Mouse (Mus musculus) brain, adult 2 months (tissue): ENCODE measurements around the gene Trp73.

Source experiments
- DNase-seq: peaks from one replicate; pipeline ENCODE4 v3.0.0; 2011; ENCODE audit warnings: low read depth, low spot score

The Trp73 gene

DNA sequence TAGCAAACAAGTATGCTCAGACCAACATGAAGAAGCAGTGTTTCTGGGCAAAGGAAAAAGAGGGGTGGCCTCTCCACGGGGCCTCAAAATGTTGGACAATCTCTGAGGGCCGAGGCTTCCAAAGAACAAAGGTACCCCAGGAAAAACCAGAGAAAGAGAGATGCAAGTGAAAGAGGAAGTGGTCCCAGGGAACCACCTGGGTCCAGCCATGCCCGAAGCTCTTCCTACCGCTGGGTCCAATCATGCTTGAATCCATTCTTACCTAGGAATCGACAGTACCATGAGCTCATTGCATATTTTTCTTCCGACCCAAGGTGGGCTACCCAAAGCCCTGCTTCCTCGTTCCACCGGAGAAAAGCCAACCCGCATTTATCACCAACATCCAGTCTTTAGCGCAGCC lies 36.1 kb downstream of the Trp73 start:
- DNase-seq: no peak

DNA sequence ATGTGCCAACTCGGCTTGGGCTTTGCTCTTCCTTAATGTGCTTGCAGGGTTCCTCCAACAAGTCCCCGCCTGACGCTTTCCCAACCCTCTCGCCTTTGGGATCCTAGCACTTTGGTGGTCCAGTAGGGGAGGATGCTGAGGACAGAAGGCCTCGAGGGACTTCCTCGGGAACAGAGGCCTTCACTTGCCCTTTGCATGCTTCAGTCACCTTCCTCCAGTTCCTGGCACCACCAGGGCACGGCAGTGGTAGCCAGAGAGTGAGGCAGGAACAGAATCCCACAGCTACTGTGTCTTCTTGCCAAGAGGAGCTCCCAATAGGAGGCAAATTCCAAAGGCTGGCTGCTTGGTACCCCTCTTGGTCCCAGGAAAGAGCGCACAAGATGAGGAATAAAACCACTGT lies 36.6 kb downstream of the Trp73 start:
- DNase-seq: no peak

DNA sequence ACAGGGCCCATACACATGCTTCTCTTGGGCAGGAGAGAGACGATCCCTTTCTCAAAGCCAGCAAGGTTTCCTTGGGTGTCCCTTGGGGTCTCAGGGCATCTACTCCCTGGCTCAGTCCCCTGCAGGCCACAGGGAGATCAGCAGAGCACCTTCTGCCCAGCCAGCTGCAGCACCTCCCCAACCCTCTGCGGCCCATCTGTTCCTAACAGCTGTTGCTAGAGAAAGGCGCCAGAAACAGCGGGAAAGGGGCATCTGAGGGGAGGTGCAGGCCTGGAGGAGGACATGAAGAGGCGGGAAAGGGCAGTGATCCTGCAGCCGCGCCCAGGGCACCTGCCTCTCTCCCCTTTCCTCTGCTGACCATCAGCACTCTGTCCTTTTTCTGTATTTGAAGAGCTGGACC lies 40.6 kb downstream of the Trp73 start:
- no peak for DNase-seq

DNA sequence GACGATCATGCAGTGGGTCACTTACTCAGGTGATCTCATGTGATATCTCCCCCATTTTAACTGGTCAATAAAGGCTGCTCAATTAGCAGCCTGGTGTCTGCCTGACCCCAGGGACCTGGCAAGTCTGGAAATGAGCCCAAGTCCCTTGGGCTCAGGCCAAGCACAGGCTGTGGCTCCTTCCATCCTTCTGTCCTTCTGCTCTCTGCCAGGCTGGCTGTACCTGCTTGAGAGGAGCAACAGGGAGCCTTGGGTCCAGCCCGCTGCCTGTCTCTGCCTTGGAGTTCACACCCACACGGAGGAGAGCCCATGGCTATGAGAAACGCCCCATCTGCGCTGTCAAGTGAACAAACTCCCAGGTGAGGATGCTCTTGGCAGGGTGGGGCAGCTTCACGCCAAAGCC lies 43.9 kb downstream of the Trp73 start:
- no peak for DNase-seq

DNA sequence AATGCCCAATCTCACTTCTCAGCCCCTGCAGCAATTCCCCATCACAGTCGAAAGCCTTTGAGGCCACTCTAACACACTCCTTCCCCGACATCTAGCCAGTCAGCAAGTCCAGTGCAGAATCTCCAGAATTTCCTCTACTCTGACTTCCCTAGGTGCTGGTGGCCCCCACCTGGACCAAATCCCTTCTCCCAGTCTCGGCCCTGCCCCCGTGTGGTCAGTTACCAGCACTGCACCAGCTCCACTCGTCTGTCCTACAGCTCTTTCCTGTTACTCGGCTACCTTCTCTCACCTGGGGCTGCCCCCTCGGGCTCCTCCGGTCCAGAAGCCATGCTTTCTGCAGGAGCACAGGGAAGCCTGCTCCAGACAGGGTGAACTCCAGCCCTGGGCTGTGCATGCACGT lies 46.8 kb downstream of the Trp73 start:
- DNase-seq: peak; percentile 60

DNA sequence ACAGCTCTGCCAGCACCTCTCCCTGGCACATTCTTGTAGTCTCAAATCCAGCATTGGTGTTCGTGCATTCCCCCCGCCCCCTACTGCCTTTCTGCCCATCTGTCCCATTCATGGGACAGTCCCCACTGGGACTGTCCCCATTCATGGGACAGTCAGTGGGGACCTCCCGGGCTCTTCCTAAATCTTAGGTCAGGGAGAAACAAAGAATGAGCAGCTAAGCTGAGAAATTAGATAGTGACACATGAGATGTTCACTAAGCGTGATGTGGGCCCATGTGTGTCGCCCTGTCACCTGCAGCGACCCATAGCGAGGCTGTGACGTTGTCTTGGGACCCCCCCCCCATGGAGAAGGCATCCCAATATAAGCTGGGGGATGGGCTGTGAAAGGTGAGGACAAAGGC lies 48.7 kb downstream of the Trp73 start:
- no peak for DNase-seq

DNA sequence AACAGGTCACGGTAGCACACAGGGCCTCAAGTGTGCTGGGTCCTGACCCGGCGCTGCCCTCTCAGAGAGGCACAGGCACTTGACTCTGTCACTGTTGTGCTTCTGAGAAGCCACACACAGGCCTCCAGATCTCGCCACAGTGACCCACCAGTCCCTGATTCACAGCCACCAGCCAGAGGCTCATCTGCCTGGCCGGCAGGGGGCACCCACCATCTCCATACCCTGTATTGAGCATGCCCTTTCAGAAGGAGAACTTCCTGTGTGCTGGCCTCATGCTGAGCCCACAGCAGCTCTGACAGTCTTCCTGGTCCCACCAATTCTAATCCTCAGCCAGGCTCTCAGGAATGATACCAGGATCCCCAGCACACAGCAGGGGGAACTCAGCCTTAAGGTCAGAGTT lies 50.8 kb downstream of the Trp73 start:
- DNase-seq: no peak

DNA sequence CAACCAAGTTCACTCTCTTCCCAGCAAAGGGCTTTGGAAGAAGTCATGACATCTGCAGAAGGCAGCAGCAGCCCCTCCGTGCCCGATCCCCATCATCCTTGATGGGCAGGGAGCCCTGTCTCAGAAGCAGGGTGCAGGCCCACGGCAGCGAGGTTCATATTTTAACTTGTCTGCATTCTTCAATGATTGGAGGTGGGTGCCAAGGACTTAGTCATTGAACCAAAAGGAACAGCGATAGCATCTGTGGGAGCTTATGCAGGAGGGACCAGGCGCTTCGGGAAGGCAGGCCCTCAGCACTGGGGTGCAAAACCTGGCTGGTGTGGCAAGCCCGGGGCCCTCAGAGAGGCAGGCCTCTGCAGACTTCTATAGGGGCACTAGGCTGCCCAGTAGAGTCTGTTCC lies 53.6 kb downstream of the Trp73 start:
- peak; percentile 61 for DNase-seq

DNA sequence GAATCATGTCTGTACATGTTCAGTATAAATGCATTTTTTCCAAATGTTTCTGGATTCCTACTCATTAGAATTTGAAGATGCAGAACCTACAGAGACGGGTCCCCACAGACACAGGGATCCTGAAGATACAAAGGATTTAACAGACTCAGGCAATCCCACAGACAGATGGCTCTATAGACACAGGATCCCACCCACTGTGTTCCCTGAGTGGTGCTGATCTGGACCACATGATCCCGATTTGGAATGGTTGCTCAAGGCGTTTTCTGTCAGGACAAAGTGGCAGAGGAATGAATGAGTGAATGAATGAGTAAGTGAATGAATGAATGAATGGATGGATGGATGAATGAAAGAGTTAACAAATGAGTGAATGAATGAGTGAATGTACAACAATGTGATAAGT lies 54.2 kb downstream of the Trp73 start:
- DNase-seq: peak; percentile 76

DNA sequence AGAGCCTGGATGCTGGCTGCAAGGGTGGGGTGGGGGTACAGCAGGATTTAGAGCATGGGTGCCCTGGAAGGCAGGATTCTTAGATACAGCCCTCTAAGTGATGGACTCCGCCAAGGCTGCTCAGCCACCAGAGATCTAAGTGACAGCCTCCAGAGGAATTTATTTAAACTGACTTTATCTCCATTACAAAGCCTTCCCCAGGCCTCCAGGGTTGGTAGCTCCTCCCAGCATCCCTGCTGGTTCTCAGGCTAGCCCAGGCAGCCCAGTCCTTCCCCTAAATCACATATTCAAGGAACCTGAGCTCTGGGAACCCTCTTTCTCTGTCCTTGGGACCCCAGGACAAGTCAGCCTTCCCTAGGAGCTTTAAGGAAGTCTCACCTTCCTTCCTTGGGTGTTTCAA lies 58.0 kb downstream of the Trp73 start:
- no peak for DNase-seq

DNA sequence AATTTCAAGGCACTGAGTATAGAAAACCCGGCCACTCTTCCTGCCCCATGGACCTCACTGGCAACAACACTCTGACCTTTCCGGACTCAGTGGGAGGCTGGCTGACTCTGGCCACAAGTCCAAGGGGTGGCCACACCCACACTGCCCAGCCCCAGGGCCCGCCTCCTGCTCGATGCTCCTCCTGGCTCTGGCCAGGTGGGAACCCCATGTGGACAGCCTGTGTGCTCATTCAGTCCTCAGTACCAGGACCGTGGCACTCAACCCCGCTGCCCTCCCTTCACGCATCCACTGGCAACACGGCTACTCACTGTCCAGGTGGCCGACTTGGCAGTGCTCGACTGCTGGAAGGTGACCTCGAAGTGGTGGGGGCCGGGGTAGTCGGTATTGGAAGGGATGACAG lies 59.0 kb downstream of the Trp73 start:
- peak; percentile 68 for DNase-seq

DNA sequence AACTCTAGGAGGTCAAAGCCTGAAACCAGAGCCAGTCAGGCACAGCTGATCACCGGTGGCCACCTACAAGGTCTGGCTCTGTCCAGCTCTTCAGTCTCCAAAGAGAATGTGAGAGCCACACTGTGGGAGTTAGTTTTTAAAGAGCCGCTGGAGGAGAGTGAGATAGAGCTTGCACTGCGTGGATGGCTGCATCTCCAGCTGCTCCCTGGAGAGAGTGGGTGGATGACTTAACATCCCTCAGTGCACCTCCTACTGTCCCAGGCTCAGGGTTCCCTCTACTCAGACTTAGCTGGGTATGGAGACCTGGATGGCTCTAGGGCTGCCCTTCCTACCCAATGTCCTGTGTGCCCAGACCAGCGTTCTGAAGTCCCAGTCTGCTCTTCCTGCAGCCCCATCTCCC lies 59.8 kb downstream of the Trp73 start:
- DNase-seq: peak; percentile 74

DNA sequence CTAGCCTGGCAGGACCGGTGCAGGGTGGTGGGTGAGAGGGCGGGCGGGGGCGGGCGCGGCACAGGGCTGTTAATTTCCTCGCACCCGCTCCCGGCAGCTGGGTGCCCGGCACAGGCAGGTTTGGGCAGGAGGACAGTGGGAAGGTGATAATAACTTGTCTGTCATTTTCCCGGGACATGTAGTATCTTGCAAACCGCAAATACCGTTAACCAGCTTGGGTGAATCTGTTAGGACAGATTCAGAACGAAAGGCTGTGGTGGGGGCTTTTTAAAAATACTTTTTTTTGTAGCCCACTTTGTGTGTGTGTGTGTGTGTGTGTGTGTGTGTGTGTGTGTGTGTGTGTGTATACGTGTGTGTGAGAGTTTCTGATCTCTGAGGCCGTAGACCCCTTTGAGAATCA lies 68.1 kb downstream of the Trp73 start:
- peak; percentile 25 for DNase-seq

DNA sequence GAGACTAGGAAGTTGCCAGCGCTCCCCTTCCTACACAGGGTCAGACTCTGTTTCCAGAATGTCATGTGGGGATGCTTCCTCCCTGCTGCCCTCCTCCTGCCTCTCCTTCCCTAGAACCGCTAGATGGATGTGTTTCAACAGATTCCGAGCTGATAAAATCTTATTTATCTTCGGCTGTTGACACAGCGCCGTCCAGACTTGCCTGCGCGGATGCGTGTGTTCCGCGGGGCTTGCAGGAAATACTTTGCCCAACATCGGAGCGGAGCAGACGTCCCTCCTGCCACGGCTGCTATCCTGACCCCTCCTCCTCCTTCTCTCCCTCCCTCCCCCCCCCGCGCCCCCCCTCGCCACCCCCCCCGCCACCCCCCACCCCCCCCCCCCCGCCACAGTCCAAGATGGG lies 68.5 kb downstream of the Trp73 start:
- DNase-seq: no peak

DNA sequence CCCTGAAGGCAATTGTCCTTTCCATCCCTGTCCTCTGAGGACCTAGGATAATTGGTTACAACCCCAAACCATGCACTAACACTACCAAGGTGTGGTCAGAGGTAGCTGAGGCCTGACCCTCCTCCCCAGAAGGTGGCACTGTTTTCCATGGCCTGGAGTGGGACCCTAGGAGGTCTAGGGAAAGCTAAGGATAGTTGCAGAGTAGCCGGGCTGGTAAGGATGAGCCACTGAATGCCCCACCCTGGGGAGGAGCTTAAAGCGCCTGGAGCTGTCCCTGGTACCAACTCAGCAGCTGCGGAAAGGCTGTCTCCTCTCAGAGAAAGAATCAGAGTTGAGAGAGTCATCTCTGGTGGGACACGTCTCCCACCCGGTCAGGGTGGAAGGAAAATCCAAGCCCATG lies 69.1 kb downstream of the Trp73 start:
- peak; percentile 46 for DNase-seq

DNA sequence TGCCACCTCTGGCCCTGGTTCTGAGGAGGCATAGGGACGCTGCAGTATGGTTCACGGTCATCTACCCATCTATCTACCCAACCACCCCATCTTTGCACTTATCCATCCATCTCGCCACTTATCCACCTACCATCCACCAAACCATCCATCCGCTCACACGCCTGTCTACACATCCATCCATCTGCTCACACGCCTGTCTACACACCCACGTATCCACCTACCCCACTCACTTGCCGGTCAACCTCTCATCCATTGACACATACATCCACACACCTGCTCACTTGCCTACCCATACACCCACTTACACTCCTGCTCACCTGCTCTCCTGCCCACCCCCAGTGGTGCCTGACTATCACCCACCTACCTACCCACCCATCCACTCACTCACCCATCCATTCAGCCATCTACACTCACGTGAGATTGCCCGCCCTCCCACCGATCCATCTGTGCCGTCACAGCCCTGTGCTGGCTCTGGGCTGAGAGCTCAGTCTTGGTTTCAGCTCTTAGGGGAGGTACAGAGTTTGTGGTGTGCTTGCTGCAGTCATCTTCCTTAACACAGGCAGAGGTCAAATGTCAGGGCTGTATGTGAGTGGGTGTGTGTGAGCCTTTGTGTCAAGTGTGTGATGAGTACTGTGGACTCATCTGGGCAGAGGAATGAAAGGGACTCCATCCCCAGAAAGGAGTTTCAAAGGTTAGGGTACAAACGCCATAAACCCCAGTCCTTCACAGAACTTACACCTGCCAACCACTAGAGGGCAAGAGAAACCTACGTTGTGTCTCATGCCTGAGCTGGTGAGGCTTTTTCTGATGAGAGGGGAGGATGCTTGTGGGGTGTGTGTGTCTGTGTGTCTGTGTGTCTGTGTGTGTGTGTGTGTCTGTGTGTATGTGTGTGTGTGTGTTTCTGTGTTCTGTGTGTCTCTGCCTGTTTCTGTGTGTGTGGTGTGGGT lies 74.9 kb downstream of the Trp73 start:
- peak; percentile 80 for DNase-seq

DNA sequence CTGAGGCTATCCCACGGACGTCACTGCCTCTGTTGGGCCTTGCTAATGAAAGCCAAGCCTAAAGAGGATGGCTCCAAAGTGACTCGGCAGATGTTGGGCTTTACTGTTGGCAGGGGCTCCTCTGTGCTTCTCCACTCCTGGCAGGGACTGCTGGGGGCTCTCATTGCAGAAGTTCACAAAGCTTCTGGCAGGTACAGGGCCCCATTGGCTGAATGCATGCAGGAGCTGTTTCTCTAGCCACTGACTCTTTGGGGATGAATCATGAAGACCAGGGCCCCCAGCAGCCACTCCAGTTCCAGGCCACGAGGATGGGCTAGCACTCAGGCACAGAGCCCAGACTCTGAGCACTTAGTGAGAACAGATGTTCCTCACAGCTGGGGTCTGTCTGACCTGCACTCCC lies 82.3 kb downstream of the Trp73 start:
- DNase-seq: no peak

DNA sequence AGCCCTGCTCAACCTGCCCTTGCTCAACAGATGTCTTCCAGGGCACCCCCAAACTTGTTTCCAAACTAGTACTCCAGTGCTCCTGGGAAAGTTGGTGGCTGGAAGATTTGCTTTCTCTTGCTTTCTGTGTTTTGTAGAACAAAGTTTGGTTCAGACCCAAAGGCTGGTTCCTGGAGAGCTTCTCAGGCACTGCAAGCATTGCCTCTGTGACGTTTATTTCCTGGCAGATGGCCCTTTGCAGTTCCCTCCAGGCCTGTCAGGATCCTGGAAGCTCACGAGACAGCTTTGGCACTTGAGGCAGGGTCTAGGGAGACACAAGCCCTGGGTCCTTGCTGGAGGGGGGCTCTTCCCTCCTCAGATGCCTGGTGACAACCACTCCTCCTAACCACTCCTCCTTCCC lies 83.3 kb downstream of the Trp73 start:
- DNase-seq: peak; percentile 16

DNA sequence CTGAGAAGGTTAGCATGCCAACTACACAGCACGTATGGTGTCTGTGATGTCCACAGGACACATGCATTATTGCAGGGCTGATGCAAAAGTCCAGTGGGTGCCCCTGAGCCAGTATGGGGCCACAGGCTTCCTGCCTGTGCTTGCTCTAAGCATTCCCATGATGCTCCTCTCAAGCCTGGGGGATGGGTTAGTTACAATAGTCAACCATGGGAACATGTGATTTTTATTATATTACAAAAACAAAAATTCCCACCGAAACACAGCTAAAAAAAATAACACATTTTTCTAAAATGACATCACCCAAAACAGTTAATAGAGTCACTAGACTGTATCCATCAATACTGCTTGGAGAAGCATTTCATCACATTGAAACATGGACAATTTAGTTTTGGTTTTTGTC lies 84.0 kb downstream of the Trp73 start:
- DNase-seq: no peak

DNA sequence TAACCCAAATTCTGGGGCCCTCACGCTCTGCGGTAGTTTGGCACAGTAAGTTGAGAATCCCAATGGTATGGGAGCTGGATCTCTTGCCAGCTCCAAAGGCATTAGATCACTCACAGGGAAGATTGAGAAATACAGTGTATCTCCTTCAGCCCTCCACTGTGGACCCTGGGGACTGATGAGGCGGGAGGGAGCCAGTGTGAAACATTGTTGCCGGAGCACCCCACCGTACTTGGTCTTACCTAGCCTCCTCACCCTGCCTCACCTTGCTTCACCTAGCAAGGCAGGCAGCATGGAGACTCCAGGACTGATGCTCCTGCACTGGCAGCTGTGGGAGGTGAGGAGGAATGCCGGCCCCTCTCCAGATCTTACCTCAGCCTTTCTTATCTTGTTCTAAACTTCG lies 84.5 kb downstream of the Trp73 start:
- no peak for DNase-seq

DNA sequence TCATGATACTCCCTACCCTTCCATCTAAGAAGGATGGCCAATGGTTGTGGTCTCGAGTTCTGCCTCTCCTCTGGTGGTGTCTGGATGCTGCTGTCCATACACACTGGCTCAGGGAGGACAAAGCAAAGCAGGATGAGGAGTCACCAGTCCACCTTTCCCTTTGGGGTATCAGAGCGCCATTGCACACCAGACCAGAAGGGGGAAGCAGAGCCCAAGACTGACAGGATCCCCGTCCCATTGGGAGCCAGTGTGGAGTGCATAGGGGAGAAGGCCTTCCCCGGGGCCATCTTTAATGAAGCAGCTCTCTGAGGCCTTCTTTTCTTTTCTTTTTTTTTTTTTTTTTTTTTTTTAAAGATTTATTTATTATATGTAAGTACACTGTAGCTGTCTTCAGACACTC lies 86.9 kb downstream of the Trp73 start:
- DNase-seq: no peak

DNA sequence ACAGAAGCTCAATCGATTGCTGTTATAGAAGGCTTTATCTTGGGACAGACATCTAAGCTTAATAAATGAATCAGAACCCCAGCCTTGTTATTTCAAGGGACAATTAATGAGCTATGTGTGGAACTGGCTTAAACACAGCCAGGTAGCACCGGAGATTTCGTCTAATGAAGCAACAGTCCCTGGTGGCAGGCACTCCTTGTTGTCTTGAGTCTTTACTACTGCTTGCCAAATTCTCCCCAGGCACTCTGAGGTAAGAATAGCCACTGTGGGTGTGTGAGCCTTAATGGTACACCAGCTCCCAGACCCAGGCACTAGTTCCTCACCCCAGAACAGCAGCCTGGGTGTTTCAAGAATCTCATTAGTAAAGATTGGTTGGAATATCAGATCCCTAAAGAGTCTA lies 88.6 kb downstream of the Trp73 start:
- peak; percentile 59 for DNase-seq

DNA sequence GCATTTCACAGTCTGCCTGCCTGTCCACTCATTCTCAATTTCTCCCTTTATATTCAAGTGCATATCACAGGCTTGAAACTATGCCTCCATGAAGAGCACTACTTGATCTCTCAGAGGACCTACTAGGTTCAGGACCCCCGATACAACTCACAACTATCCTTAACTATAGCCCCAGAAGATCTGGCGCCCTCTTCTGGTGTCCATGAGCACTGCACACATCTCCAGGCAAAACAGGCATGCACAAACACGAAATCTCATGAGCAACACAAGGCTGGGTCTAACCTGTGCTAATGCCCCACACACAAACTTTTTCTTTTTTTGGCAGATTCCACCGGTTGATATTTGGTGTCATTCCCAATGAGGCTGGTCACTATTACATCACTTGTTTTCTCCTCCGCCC lies 94.2 kb downstream of the Trp73 start:
- no peak for DNase-seq

DNA sequence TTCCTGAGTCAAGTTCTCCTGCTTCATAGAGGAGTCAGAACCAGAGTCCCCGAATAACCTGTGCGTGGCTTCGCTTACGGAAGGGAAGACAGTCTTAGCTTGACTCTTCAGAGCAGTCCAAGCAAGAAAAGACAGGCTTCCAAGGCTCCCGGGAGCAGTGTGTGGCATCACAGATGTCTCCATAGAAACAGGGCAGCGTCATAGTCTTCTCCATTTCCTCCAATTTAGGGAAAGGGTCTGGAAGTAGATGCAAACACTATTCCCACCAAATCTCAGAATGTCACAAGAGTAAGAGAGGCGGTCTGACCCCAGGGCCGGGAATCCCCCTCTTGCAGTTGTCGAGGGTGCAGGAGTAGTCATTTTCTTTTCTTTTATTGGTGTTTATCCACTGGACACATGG lies 97.4 kb downstream of the Trp73 start, which contains the start of gene Ccdc27:
Gene Ccdc27, minus strand, starts transcription at position 101 of the 400 bp plus-strand sequence.
- no peak for DNase-seq
